Mouse (Mus musculus) adipose tissue, adult 10 weeks (tissue): ENCODE data around the gene Mcpt8. TPM values are rescaled to one million over a fixed set of nuclear protein-coding genes. Genes with fewer than 3 reads are reported as not detected.

Experiments used
- polyA plus RNA-seq: library from polyadenylated mRNA; stranded (reverse); fragments of 350-450 nt; fragmentation: Illumina TruSeq; extraction: RNeasy Lipid Tissue Mini Kit (QIAGEN cat#74804); gene quantifications from one replicate; pipeline ENCODE4 v1.2.3, GENCODE M21; 2014; ENCODE audit warnings: low read depth, low replicate concordance

The Mcpt8 gene
- not detected for polyA plus RNA-seq

DNA sequence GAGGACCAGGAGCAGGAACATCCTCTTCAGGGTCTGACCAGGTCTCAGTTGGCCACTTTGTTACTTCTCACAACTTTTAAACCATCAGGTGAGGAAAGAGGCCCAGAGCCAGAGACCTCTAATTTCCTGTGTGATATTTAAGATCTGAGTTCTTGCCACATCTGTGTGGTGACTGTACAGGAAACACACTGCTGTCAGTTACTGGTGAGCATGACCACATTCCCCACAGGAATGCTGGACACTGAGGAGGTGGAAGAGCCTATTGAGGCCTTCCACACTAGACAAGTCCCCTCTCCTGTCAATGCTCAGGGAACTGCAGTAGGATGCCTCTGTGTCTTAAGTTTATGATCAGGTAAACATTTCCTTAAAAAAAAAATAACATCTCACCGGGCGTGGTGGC is at the start of gene Mcpt8:
Gene Mcpt8 (minus strand): TSS at position 107 of the 400 bp plus-strand sequence.

DNA sequence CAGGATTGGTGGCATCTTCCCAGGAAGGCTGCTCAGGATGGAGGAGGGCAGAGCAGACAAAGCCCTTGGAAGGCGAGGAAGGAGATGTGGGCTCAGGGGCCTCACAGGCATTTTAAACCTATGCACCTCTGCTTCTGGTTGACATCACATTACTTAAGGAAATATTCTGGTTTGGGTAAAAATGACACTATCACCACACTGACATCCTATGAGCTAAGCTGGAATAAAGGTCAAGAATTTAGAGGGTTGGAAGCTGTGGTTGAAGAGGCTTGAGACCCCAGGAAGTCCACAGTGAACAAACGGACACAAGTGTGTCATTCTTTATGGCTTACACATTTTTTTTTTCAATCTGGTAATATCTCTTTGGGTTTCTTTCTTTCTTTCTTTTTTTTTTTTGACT is 47.4 kb upstream of the Mcpt8 start, which contains the start of gene Gzmd:
Gene Gzmd (minus strand): TSS at position 101 of the 400 bp plus-strand sequence.

DNA sequence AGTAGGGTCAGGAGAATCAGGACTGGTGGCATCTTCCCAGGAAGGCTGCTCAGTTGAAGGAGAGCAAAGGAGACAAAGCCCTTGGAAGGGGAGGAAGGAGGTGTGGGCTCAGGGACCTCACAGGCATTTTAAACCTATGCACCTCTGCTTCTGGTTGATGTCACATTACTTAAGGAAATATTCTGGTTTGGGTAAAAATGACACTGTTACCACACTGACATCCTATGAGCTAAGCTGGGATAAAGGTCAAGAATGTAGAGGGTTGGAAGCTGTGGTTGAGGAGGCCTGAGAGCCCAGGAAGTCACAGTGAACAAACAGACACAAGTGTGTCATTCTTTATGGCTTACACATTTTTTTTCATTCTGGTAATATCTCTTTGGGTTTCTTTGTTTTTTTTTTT is 35.5 kb upstream of the Mcpt8 start, which contains the start of gene Gzme:
Gene Gzme (minus strand): TSS at position 101 of the 400 bp plus-strand sequence.

DNA sequence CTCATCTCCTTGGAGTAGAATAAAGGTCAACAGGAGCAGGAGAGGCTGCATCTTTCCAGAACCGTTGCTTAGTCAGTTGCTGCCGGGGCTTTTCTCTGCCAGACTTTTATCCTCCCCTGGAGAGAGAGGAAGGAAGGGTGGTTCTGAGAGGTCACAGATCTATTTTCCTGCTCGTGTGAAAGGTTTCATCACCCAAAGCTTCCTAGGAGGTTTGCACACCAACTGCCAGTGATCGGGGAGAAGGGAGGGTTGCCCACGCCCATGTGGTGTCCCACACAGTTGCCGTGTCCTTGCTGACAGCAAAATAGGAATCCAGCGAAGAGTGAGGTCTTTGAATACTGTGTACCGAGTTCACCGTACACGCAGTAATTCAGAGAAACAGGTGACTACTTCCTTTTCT is 17.3 kb upstream of the Mcpt8 start, which contains the start of gene Ctsg:
Gene Ctsg (minus strand): TSS at position 189 of the 400 bp plus-strand sequence.

DNA sequence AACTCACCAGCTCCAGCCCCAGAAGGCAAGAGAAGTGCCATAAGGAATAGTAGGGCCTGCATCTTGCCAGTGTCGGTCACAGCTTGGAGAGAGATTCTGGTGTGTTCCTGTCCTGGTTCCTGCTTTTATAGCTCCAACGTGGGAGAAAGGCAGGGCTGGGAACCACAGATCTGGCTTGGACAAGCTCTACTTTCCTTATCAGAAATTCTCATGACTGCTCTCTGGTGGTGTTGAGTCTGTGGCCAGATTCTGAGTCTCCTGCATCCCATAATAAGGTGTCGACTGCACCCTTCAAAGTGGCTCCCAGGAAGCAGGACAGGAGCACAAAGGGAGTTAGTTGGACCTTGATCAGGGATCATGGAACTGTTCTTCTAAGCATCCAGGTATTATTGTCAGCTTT is 22.9 kb downstream of the Mcpt8 start, which contains the start of gene Mcpt4:
Gene Mcpt4 (minus strand): TSS at position 101 of the 400 bp plus-strand sequence.

DNA sequence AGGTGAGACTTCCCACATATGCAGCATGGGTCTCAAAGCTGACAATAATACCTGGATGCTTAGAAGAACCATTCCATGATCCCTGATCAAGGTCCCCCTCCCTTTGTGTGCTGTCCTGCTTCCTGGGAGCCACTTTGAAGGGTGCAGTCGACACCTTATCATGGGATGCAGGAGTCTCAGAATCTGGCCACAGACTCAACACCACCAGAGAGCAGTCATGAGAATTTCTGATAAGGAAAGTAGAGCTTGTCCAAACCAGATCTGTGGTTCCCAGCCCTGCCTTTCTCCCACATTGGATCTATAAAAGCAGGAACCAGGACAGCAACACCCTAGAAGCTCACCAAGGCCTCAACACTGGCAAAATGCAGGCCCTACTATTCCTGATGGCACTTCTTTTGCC is 43.3 kb downstream of the Mcpt8 start, which contains the start of gene Mcpt2:
Gene Mcpt2 (plus strand): TSS at position 250 of the 400 bp plus-strand sequence.

Other genes with a start within 250 kb of the Mcpt8 start
- gene Nynrin, start 231.3 kb downstream of the Mcpt8 start, polyA plus RNA-seq, result 4.7 TPM
- 0.21 TPM for gene Cbln3, start 200.9 kb downstream of the Mcpt8 start, polyA plus RNA-seq
- 19.3 TPM for gene Khnyn, start 200.3 kb downstream of the Mcpt8 start, polyA plus RNA-seq
- gene Sdr39u1, start 185.0 kb downstream of the Mcpt8 start, polyA plus RNA-seq, result 52.9 TPM
- 7.3 TPM for gene Cma1, start 140.6 kb downstream of the Mcpt8 start, polyA plus RNA-seq
- not detected for gene Cma2, start 134.3 kb downstream of the Mcpt8 start, polyA plus RNA-seq
- gene Mcpt1, start 67.3 kb downstream of the Mcpt8 start, polyA plus RNA-seq, result not detected
- not detected for gene Mcpt9, start 54.8 kb downstream of the Mcpt8 start, polyA plus RNA-seq
- gene Mcpt2, start 43.2 kb downstream of the Mcpt8 start, polyA plus RNA-seq, result not detected
- gene Mcpt4, start 23.0 kb downstream of the Mcpt8 start, polyA plus RNA-seq, result 7.4 TPM
- not detected for gene Ctsg, start 17.3 kb upstream of the Mcpt8 start, polyA plus RNA-seq
- not detected for gene Gzme, start 35.4 kb upstream of the Mcpt8 start, polyA plus RNA-seq
- not detected for gene Gzmd, start 47.3 kb upstream of the Mcpt8 start, polyA plus RNA-seq
- not detected for gene Gzmg, start 74.3 kb upstream of the Mcpt8 start, polyA plus RNA-seq
- gene Gzmn, start 89.3 kb upstream of the Mcpt8 start, polyA plus RNA-seq, result 0.35 TPM
- gene Gzmf, start 126.1 kb upstream of the Mcpt8 start, polyA plus RNA-seq, result not detected
- 0.76 TPM for gene Gzmc, start 149.4 kb upstream of the Mcpt8 start, polyA plus RNA-seq
- gene Gzmb, start 177.0 kb upstream of the Mcpt8 start, polyA plus RNA-seq, result 1.4 TPM